Comparison of ENCODE assay signal across 16 mouse cellular contexts in genomic region chr9:5424236-5424635, GRCm38 (mm10).
DNase-seq lines count a peak whose midpoint lies in the region; TF ChIP-seq lines count a peak whose summit lies in the region.
"Had no signal": no experiment of that assay in that cellular context is flagged by ENCODE, and none has a peak within 500 bp of the region (broad histone marks: within the 10 kb centered on the region; RNA-seq: fewer than 3 reads in every experiment).

No protein-coding gene starts in this region.

- TF ChIP-seq CTCF in lung, adult 2 months (IDR thresholded peaks at IDR 0.05; ENCODE audit: insufficient read depth, low read length): no peak

- H3K4me3 ChIP-seq in lung, adult 2 months (replicated peaks; ENCODE audit: extremely low read depth, low read depth, low read length): no peak overlapping the region
- H3K4me3 ChIP-seq: embryonic facial prominence, embryonic 10.5 days; embryonic facial prominence, embryonic 12.5 days; forebrain, embryonic 13.5 days; forebrain, embryonic 15.5 days had no signal

- peak; percentile 79 to 84 for DNase-seq in cerebellum, postnatal 14 days
- DNase-seq in cerebellum, adult 9-10 months: no peak
- DNase-seq in cerebellum, postnatal 36 days: peak; percentile 24 to 33
- DNase-seq in cerebellum, adult 11 months: no peak
- peak; percentile 76 for DNase-seq in left cerebral cortex, postnatal 4 days
- DNase-seq in left cerebral cortex, postnatal 14 days (ENCODE audit: low spot score in 2 of 2): no peak
- no peak for DNase-seq in lung, adult 2 months
- DNase-seq: adrenal gland, adult 8-10 months; adrenal gland, postnatal 14 days; adrenal gland, postnatal 36 days; cerebellum, adult 11-12 months; forebrain, postnatal 0 days had no signal

- intact Hi-C loops in left cerebral cortex, postnatal 4 days (cut with DNase I): no loop called here
- intact Hi-C loops in left cerebral cortex, postnatal 14 days (cut with DNase I): no loop called here

- no peak for TF ChIP-seq POLR2A in lung, adult 2 months (IDR thresholded peaks at IDR 0.05; ENCODE audit: borderline replicate concordance, extremely low read depth, low read depth, low read length)

- 86% methylated on average over 4 of the region's 4 CpGs for WGBS in lung, adult 2 months

- H3K4me1 ChIP-seq in lung, adult 2 months (ENCODE audit: control insufficient read depth, insufficient read depth, low read length): no peaks in the 10 kb centered on the region
- H3K4me1 ChIP-seq: embryonic facial prominence, embryonic 10.5 days; embryonic facial prominence, embryonic 12.5 days; forebrain, embryonic 13.5 days; forebrain, embryonic 15.5 days had no signal

Comparison
In these comparisons a context has a peak if more than half of its experiments do, and no peak if none do; other contexts are left out.
1. DNase-seq: peak in cerebellum, postnatal 14 days (2 of 2), cerebellum, postnatal 36 days (2 of 2) and left cerebral cortex, postnatal 4 days (single experiment); none in cerebellum, adult 9-10 months (single experiment), cerebellum, adult 11 months (single experiment), left cerebral cortex, postnatal 14 days (0 of 2) and lung, adult 2 months (single experiment).